Mouse (Mus musculus) stomach, embryonic 14.5 days (tissue): ENCODE results near the gene Chek2. TPM values are rescaled to one million over a fixed set of nuclear protein-coding genes. Genes with fewer than 3 reads are reported as not detected.
"Not testable (repeated sequence)": the region's sequence is repeated elsewhere in the genome, so short reads cannot be mapped to it uniquely, and the experiment has no call there.

ENCODE experiments used
- ATAC-seq: fragments of 200-750 bp; cut with Nextera tagmentation; 2 replicates; pipeline ENCODE4 v1.8.0; 2017; ENCODE audit warnings: low read depth, moderate TSS enrichment; ENCODE audit not compliant: insufficient number of reproducible peaks, insufficient read depth, low FRiP score
- H3K27ac ChIP-seq: fragments of 300-500 bp; sonication (generic); 2 replicates; pipeline ENCODE4 v1.5.1; 2014; ENCODE audit warnings: mild to moderate bottlenecking, low read length, moderate library complexity, mixed read lengths
- H3K27me3 ChIP-seq: fragments of 300-500 bp; sonication (generic); 2 replicates; pipeline ENCODE4 v1.6.1; 2014; ENCODE audit warnings: low read length, control low read depth, mixed read lengths; ENCODE audit not compliant: control insufficient read depth, insufficient read depth
- H3K36me3 ChIP-seq: fragments of 300-500 bp; sonication (generic); 2 replicates; pipeline ENCODE4 v1.6.1; 2014; ENCODE audit warnings: mild to moderate bottlenecking, control low read depth, low read length, moderate library complexity, mixed read lengths; ENCODE audit not compliant: control insufficient read depth, insufficient read depth
- H3K4me1 ChIP-seq: fragments of 300-500 bp; sonication (generic); 2 replicates; pipeline ENCODE4 v1.6.1; 2014; ENCODE audit warnings: low read length, control low read depth, mixed read lengths; ENCODE audit not compliant: control insufficient read depth, insufficient read depth
- H3K4me2 ChIP-seq: fragments of 300-500 bp; sonication (generic); replicated peaks from 2 replicates; pipeline ENCODE4 v1.6.1; 2014; ENCODE audit warnings: low read depth, low read length, control low read depth
- H3K4me3 ChIP-seq: fragments of 300-500 bp; sonication (generic); 2 replicates; pipeline ENCODE4 v1.5.1; 2014; ENCODE audit warnings: low read depth, low read length, control low read depth
- H3K9ac ChIP-seq: fragments of 300-500 bp; sonication (generic); replicated peaks from 2 replicates; pipeline ENCODE4 v1.6.1; 2014; ENCODE audit warnings: low read depth, mild to moderate bottlenecking, control low read depth, low read length, moderate library complexity, mixed read lengths
- H3K9me3 ChIP-seq: fragments of 300-500 bp; sonication (generic); 2 replicates; pipeline ENCODE4 v1.6.1; 2016; ENCODE audit warnings: low read depth, low read length, control low read depth; ENCODE audit not compliant: control insufficient read depth
- WGBS: fragments of 180-500 bp; shearing (Covaris S2); extraction: QIAGEN DNeasy Blood & Tissue Kit; methylation state at CpG from one replicate; pipeline ENCODE4 v1.1.7; 2014; 5-methylcytosine and 5-hydroxymethylcytosine counted together
- polyA plus RNA-seq: library from polyadenylated mRNA; unstranded; fragments of >200 nt; fragmentation: Nextera tagmentation; extraction: Ambion mirVana; gene quantifications from 2 replicates; pipeline ENCODE4 v1.2.1, GENCODE M21; 2014

Chek2 gene
- polyA plus RNA-seq, 1 experiment from 2014 or later = 32.1 TPM

DNA sequence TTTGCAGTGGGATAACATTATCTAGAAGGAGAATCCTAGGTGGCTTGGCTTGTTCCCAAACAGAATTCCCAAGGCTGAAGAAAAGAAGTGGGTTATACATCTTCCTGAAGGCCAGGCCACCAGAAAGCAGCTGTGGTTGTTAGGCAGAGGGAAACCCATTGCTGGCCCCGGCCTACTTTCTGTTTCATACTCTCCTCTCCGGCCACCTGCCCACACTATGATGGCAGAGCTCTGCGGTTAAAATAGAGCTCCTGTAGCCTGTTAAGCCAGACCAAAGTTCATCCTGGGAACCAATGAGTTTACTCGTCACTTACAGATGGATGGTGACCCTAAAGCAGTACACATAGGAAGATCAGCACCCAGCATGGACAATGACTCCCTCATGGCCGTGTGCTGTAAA, 12.2 kb upstream of the Chek2 start:
- Histone ChIP-seq H3K4me3 (no peak overlapping the region), H3K27me3 (no peaks in the 10 kb centered on the region), H3K4me1 (no peaks in the 10 kb centered on the region), H3K36me3 (no peaks in the 10 kb centered on the region; the same call in 1 of the 2 replicates), H3K9me3 (no peaks in the 10 kb centered on the region), H3K27ac (peak overlapping the region; percentile 40; the same call in 1 of the 2 replicates), H3K4me2 (no peak overlapping the region), H3K9ac (no peak overlapping the region)
- WGBS = 82% methylated on average over 5 of the region's 5 CpGs
- ATAC-seq = no peak

DNA sequence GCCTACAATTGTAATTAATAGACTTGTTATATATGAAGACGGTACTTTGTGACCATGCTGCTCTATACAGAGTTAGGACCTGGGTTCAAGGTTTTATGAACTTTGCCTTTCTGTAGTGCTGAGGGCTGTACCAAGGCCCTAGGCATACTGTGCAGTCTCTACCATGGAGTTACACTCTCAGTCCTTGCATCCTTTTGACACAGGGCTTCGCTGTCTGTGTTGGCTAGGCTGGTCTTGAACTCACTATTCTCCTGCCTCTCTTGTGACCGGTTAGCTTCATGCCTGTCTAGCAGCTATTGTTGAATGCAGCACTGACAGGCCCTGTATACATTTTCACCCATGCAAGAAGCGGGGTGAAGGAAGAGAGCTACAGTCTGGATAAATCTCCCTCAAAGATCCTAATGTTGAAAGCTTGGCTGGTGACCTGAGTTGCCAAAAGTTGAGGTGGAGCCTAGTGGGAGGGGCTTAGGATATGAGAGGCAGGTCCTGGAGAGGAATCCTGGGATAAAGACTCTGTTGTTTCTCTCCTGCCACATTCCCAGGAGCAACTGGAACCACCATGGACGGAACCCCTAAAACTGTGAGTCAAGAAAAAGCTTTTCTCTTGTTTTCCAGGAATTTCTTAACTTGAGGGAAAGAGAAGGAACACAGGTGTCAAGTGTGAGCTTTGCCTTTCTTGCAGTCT, 8.6 kb upstream of the Chek2 start:
- Histone ChIP-seq H3K4me1 (0 out of 2 replicates have a peak, but pooled peaks cover 1% of the 10 kb centered on the region), H3K27me3 (no peaks in the 10 kb centered on the region), H3K4me2 (no peak overlapping the region), H3K9ac (no peak overlapping the region), H3K4me3 (no peak overlapping the region), H3K36me3 (no peaks in the 10 kb centered on the region; the same call in 1 of the 2 replicates), H3K9me3 (no peaks in the 10 kb centered on the region), H3K27ac (no peak overlapping the region)
- no peak for ATAC-seq
- WGBS = 89% methylated on average over 5 of the region's 5 CpGs

DNA sequence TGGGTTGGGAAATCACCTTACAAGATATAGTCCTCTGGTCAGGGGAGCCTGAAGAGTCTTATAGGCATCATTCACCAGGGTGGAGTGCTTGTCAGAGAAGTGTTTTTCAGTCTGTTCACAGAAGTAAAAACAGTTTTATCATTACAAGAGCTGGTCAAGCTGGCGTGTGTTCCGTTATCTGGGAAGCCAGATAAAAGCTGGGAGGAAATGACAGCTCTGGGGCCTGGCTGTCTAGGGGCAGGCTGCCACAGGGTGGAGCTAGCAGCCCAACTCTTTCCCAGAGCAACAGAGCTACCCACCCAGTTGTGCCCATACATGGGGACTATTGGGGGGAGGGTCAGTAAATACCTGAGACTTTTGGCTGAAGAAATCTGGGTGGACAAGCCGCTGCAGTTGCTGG, 3.8 kb upstream of the Chek2 start:
- Histone ChIP-seq H3K4me2 (no peak overlapping the region), H3K4me1 (peaks cover 7% of the 10 kb centered on the region; the same call in 1 of the 2 replicates), H3K9ac (no peak overlapping the region), H3K9me3 (no peaks in the 10 kb centered on the region), H3K4me3 (no peak overlapping the region), H3K36me3 (no peaks in the 10 kb centered on the region), H3K27me3 (no peaks in the 10 kb centered on the region), H3K27ac (no peak overlapping the region)
- ATAC-seq = peak; percentile 34; the same call in 1 of the 2 replicates
- 10% methylated on average over 3 of the region's 3 CpGs for WGBS

DNA sequence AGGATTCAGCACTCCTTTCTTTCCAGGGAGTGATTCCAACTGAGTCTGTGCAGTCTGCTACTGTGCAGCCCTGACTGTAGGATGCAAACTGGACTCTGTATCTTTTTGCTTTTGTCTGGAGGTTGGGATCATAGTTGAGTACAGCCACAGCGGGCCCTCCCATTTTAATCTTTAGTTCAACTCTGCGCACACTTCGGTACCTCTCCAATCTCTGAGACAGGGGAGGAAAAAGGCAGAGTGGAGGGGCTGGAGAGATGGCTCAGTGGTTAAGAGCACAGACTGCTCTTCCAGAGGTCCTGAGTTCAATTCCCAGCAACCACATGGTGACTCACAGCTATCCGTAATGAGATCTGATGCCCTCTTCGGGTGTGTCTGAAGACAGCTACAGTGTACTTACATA, 1.8 kb upstream of the Chek2 start:
- H3K4me3 ChIP-seq, H3K4me1 ChIP-seq, H3K36me3 ChIP-seq, H3K9me3 ChIP-seq, H3K27me3 ChIP-seq, H3K9ac ChIP-seq, H3K4me2 ChIP-seq, H3K27ac ChIP-seq, ATAC-seq: not testable (repeated sequence)
- 87% methylated on average over 5 of the region's 5 CpGs for WGBS

DNA sequence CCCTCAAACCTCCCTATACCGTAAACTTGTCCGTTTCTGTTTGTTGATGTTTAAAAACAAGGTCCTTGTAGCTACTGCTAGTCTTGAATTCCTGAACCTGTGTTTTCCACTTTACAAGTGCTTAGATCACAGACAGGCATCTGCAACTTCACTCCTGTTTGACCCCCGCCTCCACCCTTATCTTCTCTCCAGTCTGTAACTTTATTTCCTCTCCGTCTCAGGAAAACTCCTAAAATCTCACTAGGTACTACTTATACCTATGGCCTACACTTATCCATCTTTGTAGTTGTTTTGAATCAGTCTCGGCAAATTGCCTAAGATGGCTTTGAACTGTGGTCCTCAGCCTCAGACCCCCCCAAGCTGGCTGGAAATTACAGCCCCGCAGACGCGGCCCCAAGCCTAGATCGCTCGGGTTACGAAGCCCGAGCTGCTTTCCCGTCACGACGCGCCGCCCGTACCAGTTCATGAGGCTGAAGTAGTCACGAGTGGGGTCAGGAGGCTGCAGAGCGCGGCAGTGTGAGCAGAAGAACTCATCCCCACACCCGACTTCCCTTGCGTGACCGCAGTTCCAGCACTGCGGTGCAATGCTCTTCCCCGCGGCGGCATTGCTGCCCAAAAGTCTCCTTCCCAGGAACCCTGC, 621 bp upstream of the Chek2 start:
- H3K4me2 ChIP-seq = peak overlapping the region; percentile 83
- H3K4me1 ChIP-seq = peaks cover 7% of the 10 kb centered on the region; the same call in 1 of the 2 replicates
- H3K27me3 ChIP-seq = no peaks in the 10 kb centered on the region
- H3K4me3 ChIP-seq = peak overlapping the region; percentile 68
- H3K27ac ChIP-seq = peak overlapping the region; percentile 67
- no peaks in the 10 kb centered on the region for H3K9me3 ChIP-seq
- peaks cover 3% of the 10 kb centered on the region; the same call in 1 of the 2 replicates for H3K36me3 ChIP-seq
- WGBS = 6% methylated on average over 28 of the region's 28 CpGs
- ATAC-seq = peak; percentile 65
- H3K9ac ChIP-seq = peak overlapping the region; percentile 60

DNA sequence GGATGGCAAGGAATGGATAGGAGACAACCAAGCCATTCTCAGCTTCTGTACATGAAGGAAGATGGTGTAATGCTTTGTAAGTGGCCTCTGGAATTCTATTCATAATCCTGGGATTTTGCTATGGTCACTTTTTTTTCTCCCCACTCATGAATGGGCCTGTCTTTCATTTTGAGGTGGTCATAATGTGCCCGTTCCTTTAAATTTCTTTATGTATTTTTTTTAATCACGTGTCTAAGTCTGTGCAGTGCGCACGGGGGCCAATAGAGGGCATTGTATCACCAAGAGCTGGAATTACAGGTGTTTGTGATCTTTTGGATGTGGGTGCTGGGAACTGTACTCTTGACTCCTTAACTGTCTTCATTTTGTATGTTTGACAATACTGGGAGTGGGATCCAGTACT, 686 bp downstream of the Chek2 start:
- Histone ChIP-seq H3K36me3 (peaks cover 8% of the 10 kb centered on the region; the same call in 1 of the 2 replicates), H3K9me3 (no peaks in the 10 kb centered on the region), H3K4me1 (peaks cover 7% of the 10 kb centered on the region; the same call in 1 of the 2 replicates), H3K4me3 (peak overlapping the region; percentile 68), H3K9ac (peak overlapping the region; percentile 43), H3K27me3 (no peaks in the 10 kb centered on the region), H3K27ac (peak overlapping the region; percentile 82), H3K4me2 (peak overlapping the region; percentile 55)
- no peak for ATAC-seq
- WGBS = 12% methylated on average over 4 of the region's 4 CpGs

DNA sequence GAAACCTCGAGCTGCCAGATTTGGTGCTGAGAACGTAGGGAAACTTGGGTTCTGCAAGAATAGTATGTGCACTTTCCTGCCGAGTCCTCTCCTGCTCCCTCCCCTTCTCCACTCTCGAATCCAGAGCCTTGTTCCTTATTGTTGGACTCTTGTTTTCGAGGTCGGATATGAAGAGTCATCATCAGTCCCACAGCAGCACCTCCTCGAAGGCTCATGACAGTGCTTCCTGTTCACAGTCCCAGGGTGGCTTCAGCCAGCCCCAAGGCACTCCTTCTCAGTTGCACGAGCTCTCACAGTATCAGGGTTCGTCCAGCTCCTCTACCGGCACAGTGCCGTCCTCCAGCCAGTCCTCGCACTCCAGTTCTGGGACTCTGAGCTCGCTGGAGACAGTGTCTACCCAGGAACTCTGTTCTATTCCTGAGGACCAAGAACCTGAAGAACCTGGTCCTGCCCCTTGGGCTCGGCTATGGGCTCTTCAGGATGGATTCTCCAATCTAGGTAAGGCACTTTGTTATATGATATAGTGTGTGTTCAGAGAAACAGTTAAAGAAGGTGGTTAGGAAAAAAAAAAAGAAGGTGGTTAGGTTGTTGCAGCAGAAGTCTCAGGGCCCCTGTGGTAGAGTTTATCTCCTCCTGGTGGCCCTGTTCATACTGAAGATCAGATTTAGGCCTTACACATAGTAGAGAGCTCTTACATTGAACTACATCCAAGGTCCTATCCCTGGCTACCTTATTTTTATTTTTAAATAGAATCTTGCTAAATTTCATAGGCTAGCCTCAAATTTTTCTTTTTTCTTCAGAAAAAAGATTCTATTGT, 1.5 kb downstream of the Chek2 start:
- H3K4me2 ChIP-seq = no peak overlapping the region; the same call in 1 of the 2 replicates

DNA sequence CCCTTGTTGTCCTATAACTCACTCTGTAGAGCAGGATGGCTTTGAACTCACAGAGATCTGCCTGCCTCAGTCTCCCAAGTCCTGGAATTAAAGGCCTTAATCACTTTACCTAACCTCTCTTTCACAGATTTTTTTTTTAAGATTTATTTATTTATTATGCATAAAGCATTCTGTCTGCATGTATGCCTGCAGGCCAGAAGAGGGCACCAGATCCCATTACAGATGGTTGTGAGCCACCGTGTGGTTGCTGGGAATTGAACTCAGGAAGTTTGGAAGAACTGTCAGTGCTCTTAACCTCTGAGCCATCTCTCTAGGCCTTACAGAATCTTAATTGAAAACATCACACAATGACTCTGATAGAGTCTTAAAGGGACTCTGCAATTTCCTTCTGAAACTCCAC, 13.2 kb downstream of the Chek2 start:
- H3K4me3 ChIP-seq = no peak overlapping the region
- H3K9ac ChIP-seq = no peak overlapping the region
- H3K4me1 ChIP-seq = no peaks in the 10 kb centered on the region
- WGBS = 85% methylated on average over 1 of the region's 1 CpGs
- no peak overlapping the region for H3K4me2 ChIP-seq
- no peak for ATAC-seq
- H3K27ac ChIP-seq = no peak overlapping the region
- H3K9me3 ChIP-seq = no peaks in the 10 kb centered on the region
- H3K36me3 ChIP-seq = peaks cover 9% of the 10 kb centered on the region
- H3K27me3 ChIP-seq = no peaks in the 10 kb centered on the region

More for the DNA sequence above, 1.5 kb downstream of the Chek2 start:
- no peak overlapping the region for H3K9ac ChIP-seq
- H3K9me3 ChIP-seq = no peaks in the 10 kb centered on the region
- peaks cover 6% of the 10 kb centered on the region; the same call in 1 of the 2 replicates for H3K4me1 ChIP-seq
- no peak for ATAC-seq
- no peak overlapping the region for H3K4me3 ChIP-seq
- no peaks in the 10 kb centered on the region for H3K27me3 ChIP-seq
- H3K36me3 ChIP-seq = peaks cover 8% of the 10 kb centered on the region; the same call in 1 of the 2 replicates
- H3K27ac ChIP-seq = no peak overlapping the region
- WGBS = 92% methylated on average over 14 of the region's 14 CpGs
